Mouse (Mus musculus) midbrain, embryonic 13.5 days (tissue): Measurements from ENCODE around the gene Btbd35f14. TPM values are rescaled to one million over a fixed set of nuclear protein-coding genes. Genes with fewer than 3 reads are reported as not detected.
"Not testable (repeated sequence)": the region's sequence is repeated elsewhere in the genome, so short reads cannot be mapped to it uniquely, and the experiment has no call there.

Source experiments
- ATAC-seq: fragments of 200-750 bp; cut with Nextera tagmentation; 2 replicates; pipeline ENCODE4 v1.8.0; 2017; ENCODE audit warnings: mild to moderate bottlenecking, moderate TSS enrichment, moderate library complexity
- H3K27ac ChIP-seq: fragments of 300-500 bp; sonication (generic); 2 replicates; pipeline ENCODE4 v1.5.1; 2015; ENCODE audit warnings: inconsistent platforms, mild to moderate bottlenecking, moderate library complexity
- H3K27me3 ChIP-seq: fragments of 300-500 bp; sonication (generic); 2 replicates; pipeline ENCODE4 v1.6.1; 2015; ENCODE audit warnings: mild to moderate bottlenecking, inconsistent platforms
- H3K36me3 ChIP-seq: fragments of 300-500 bp; sonication (generic); 2 replicates; pipeline ENCODE4 v1.6.1; 2015; ENCODE audit warnings: mild to moderate bottlenecking, inconsistent platforms
- H3K4me1 ChIP-seq: fragments of 300-500 bp; sonication (generic); replicated peaks from 2 replicates; pipeline ENCODE4 v1.6.1; 2015; ENCODE audit warnings: inconsistent platforms
- H3K4me2 ChIP-seq: fragments of 300-500 bp; sonication (generic); replicated peaks from 2 replicates; pipeline ENCODE4 v1.6.1; 2015; ENCODE audit warnings: moderate library complexity, mild to moderate bottlenecking, inconsistent platforms
- H3K4me3 ChIP-seq: fragments of 300-500 bp; sonication (generic); replicated peaks from 2 replicates; pipeline ENCODE4 v1.5.1; 2015; ENCODE audit warnings: mild to moderate bottlenecking, inconsistent platforms
- H3K9ac ChIP-seq: fragments of 300-500 bp; sonication (generic); replicated peaks from 2 replicates; pipeline ENCODE4 v1.6.1; 2015; ENCODE audit warnings: mild to moderate bottlenecking, inconsistent platforms
- H3K9me3 ChIP-seq: fragments of 300-500 bp; sonication (generic); 2 replicates; pipeline ENCODE4 v1.6.1; 2016; ENCODE audit warnings: mild to moderate bottlenecking, inconsistent platforms
- WGBS: fragments of 180-500 bp; shearing (Covaris S2); methylation state at CpG from one replicate; pipeline ENCODE4 v1.1.7; 2015; 5-methylcytosine and 5-hydroxymethylcytosine counted together
- polyA plus RNA-seq: library from polyadenylated mRNA; unstranded; fragments of >200 nt; fragmentation: Nextera tagmentation; extraction: Ambion mirVana; gene quantifications from 2 replicates; pipeline ENCODE4 v1.2.1, GENCODE M21; 2015

Btbd35f14 gene
- polyA plus RNA-seq = not detected in 2 replicates

- not testable (repeated sequence) for H3K9me3 ChIP-seq, H3K4me2 ChIP-seq, H3K4me1 ChIP-seq, ATAC-seq, H3K9ac ChIP-seq, H3K36me3 ChIP-seq, H3K4me3 ChIP-seq, H3K27ac ChIP-seq, H3K27me3 ChIP-seq
- WGBS = no CpG with 5 or more reads among the region's 3 CpGs
Measured at GRCm38 (mm10) chrX:33702249-33702648, at the start of gene Btbd35f14. Btbd35f14 (minus strand) TSS chrX:33702349.

DNA sequence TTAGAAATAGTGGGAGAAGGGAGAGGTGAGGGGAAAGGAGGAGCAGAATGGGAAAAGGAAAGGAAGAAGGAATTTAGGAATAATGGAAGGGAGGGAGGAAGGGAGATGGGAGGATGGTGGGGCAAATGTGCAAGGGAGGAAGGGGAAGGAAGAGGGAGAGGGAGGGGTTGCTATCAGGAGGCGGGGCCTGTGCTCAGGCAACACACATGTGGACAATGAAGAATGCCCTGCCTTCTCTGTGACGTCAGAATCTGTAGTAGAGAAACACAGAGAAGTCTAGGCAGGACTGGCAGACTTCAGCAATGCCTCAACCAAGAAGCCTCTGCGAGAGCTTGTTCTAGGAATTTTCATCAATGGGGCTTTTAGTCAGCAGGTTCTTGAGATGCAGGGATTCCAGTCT lies 45.3 kb downstream of the Btbd35f14 start, which contains the start of gene Btbd35f13:
TSS of gene Btbd35f13 (plus strand) at position 301 of the 400 bp plus-strand sequence.
- WGBS = 80% methylated on average over 2 of the region's 3 CpGs
- H3K9me3 ChIP-seq, H3K27ac ChIP-seq, H3K36me3 ChIP-seq, H3K4me2 ChIP-seq, H3K27me3 ChIP-seq, H3K4me1 ChIP-seq, ATAC-seq, H3K9ac ChIP-seq, H3K4me3 ChIP-seq: not testable (repeated sequence)

Other genes with a start within 250 kb of the Btbd35f14 start
- gene Btbd35f15, start 125.0 kb downstream of the Btbd35f14 start, polyA plus RNA-seq = not detected in 2 replicates
- not detected in 2 replicates for gene Btbd35f13, start 45.2 kb downstream of the Btbd35f14 start, polyA plus RNA-seq